Mouse (Mus musculus) heart, adult 2 months (tissue): ENCODE measurements around the gene Ndnf.

ENCODE experiments used
- CTCF ChIP-seq: fragments of 200-600 bp; IDR thresholded peaks from 2 replicates; pipeline ENCODE4 v1.8.1; 2022; ENCODE audit warnings: antibody characterized with exemption, mild to moderate bottlenecking, moderate library complexity
- EP300 ChIP-seq: fragments of 200-500 bp; IDR thresholded peaks from 2 replicates; pipeline ENCODE4 v1.6.1; 2011; ENCODE audit warnings: low read depth, low read length, control low read depth; ENCODE audit not compliant: insufficient read depth
- POLR2A ChIP-seq: fragments of 200-500 bp; IDR thresholded peaks from 2 replicates; pipeline ENCODE4 v1.6.1; 2011; ENCODE audit warnings: mild to moderate bottlenecking, low read depth, low read length, control low read depth; ENCODE audit not compliant: insufficient read depth

- no peak for TF ChIP-seq CTCF
- no peak for TF ChIP-seq POLR2A
- no peak for TF ChIP-seq EP300
Measured at GRCm38 (mm10) chr6:65739442-65739841, 68.1 kb downstream of the Ndnf start.
